Mouse (Mus musculus) brain, embryonic 14.5 days (tissue): Measurements from ENCODE around the gene Fnbp1l. TPM values are rescaled to one million over a fixed set of nuclear protein-coding genes. Genes with fewer than 3 reads are reported as not detected.

ENCODE experiments used
- DNase-seq: peaks from one replicate; pipeline ENCODE4 v3.0.0-alpha.2; 2011; ENCODE audit warnings: low read depth
- CTCF ChIP-seq: fragments of 200-500 bp; IDR thresholded peaks from 2 replicates; pipeline ENCODE4 v1.5.1; 2012; ENCODE audit warnings: inconsistent platforms, mild to moderate bottlenecking, moderate library complexity, borderline replicate concordance; ENCODE audit not compliant: insufficient read depth, insufficient read length; ENCODE audit errors: extremely low read depth
- POLR2A ChIP-seq: fragments of 200-500 bp; IDR thresholded peaks from 2 replicates; pipeline ENCODE4 v1.6.1; 2012; ENCODE audit warnings: mild to moderate bottlenecking, inconsistent platforms, borderline replicate concordance; ENCODE audit not compliant: poor library complexity, insufficient read depth, insufficient read length, severe bottlenecking; ENCODE audit errors: extremely low read depth
- polyA plus RNA-seq: library from polyadenylated mRNA; depleted of rRNA; stranded (reverse); fragments of >200 nt; gene quantifications from 2 replicates; pipeline ENCODE4 v1.2.3, GENCODE M21; 2012

Fnbp1l gene
- polyA plus RNA-seq, 1 experiment, result 358 TPM

GRCm38 (mm10) chr3:122628956-122629355, 9.4 kb upstream of the Fnbp1l start:
- no peak for DNase-seq
- no peak for TF ChIP-seq POLR2A
- TF ChIP-seq CTCF, result no peak

- no peak for TF ChIP-seq POLR2A
- no peak for DNase-seq
Observed at GRCm38 (mm10) chr3:122628546-122628945, 9.0 kb upstream of the Fnbp1l start.

- no peak for TF ChIP-seq CTCF
- TF ChIP-seq POLR2A, result no peak
- DNase-seq, result no peak
Observed at GRCm38 (mm10) chr3:122627846-122628245, 8.3 kb upstream of the Fnbp1l start.

GRCm38 (mm10) chr3:122624591-122624990, 5.1 kb upstream of the Fnbp1l start:
- no peak for TF ChIP-seq CTCF
- no peak for TF ChIP-seq POLR2A
- peak; percentile 77 for DNase-seq

GRCm38 (mm10) chr3:122620285-122620931, 893 bp upstream of the Fnbp1l start:
- TF ChIP-seq POLR2A, result no peak
- TF ChIP-seq CTCF, result peak; percentile 15; the same call in 1 of the 2 replicates
- DNase-seq, result peak; percentile 88

GRCm38 (mm10) chr3:122619931-122620284, 393 bp upstream of the Fnbp1l start:
- DNase-seq, result no peak
- TF ChIP-seq CTCF (no peak), POLR2A (no peak; the same call in 1 of the 2 replicates)

GRCm38 (mm10) chr3:122618402-122618801, 1.1 kb downstream of the Fnbp1l start:
- DNase-seq, result peak; percentile 74
- peak; percentile 37; the same call in 1 of the 2 replicates for TF ChIP-seq CTCF
- TF ChIP-seq POLR2A, result no peak

GRCm38 (mm10) chr3:122617613-122618340, 1.7 kb downstream of the Fnbp1l start:
- DNase-seq, result peak; percentile 76

GRCm38 (mm10) chr3:122612537-122612936, 7.0 kb downstream of the Fnbp1l start:
- no peak for TF ChIP-seq POLR2A
- TF ChIP-seq CTCF, result no peak
- DNase-seq, result no peak

More at GRCm38 (mm10) chr3:122617613-122618340, 1.7 kb downstream of the Fnbp1l start:
- TF ChIP-seq POLR2A, result no peak
- peak; percentile 21; the same call in 1 of the 2 replicates for TF ChIP-seq CTCF

- TF ChIP-seq CTCF (no peak), POLR2A (no peak)
Observed at GRCm38 (mm10) chr3:122611761-122612160, 7.8 kb downstream of the Fnbp1l start.

GRCm38 (mm10) chr3:122606105-122606801, 13.3 kb downstream of the Fnbp1l start:
- no peak for DNase-seq
- TF ChIP-seq CTCF (no peak), POLR2A (no peak)

More at GRCm38 (mm10) chr3:122611761-122612160, 7.8 kb downstream of the Fnbp1l start:
- DNase-seq, result no peak
